Mouse (Mus musculus) midbrain, embryonic 13.5 days (tissue): ENCODE measurements around the gene Gadd45a. TPM values are rescaled to one million over a fixed set of nuclear protein-coding genes. Genes with fewer than 3 reads are reported as not detected.
"Not testable (repeated sequence)": the region's sequence is repeated elsewhere in the genome, so short reads cannot be mapped to it uniquely, and the experiment has no call there.

ENCODE experiments used
- ATAC-seq: fragments of 200-750 bp; cut with Nextera tagmentation; 2 replicates; pipeline ENCODE4 v1.8.0; 2017; ENCODE audit warnings: mild to moderate bottlenecking, moderate TSS enrichment, moderate library complexity
- H3K27ac ChIP-seq: fragments of 300-500 bp; sonication (generic); 2 replicates; pipeline ENCODE4 v1.5.1; 2015; ENCODE audit warnings: inconsistent platforms, mild to moderate bottlenecking, moderate library complexity
- H3K27me3 ChIP-seq: fragments of 300-500 bp; sonication (generic); 2 replicates; pipeline ENCODE4 v1.6.1; 2015; ENCODE audit warnings: mild to moderate bottlenecking, inconsistent platforms
- H3K36me3 ChIP-seq: fragments of 300-500 bp; sonication (generic); 2 replicates; pipeline ENCODE4 v1.6.1; 2015; ENCODE audit warnings: mild to moderate bottlenecking, inconsistent platforms
- H3K4me1 ChIP-seq: fragments of 300-500 bp; sonication (generic); replicated peaks from 2 replicates; pipeline ENCODE4 v1.6.1; 2015; ENCODE audit warnings: inconsistent platforms
- H3K4me2 ChIP-seq: fragments of 300-500 bp; sonication (generic); replicated peaks from 2 replicates; pipeline ENCODE4 v1.6.1; 2015; ENCODE audit warnings: moderate library complexity, mild to moderate bottlenecking, inconsistent platforms
- H3K4me3 ChIP-seq: fragments of 300-500 bp; sonication (generic); replicated peaks from 2 replicates; pipeline ENCODE4 v1.5.1; 2015; ENCODE audit warnings: mild to moderate bottlenecking, inconsistent platforms
- H3K9ac ChIP-seq: fragments of 300-500 bp; sonication (generic); replicated peaks from 2 replicates; pipeline ENCODE4 v1.6.1; 2015; ENCODE audit warnings: mild to moderate bottlenecking, inconsistent platforms
- H3K9me3 ChIP-seq: fragments of 300-500 bp; sonication (generic); 2 replicates; pipeline ENCODE4 v1.6.1; 2016; ENCODE audit warnings: mild to moderate bottlenecking, inconsistent platforms
- WGBS: fragments of 180-500 bp; shearing (Covaris S2); methylation state at CpG from one replicate; pipeline ENCODE4 v1.1.7; 2015; 5-methylcytosine and 5-hydroxymethylcytosine counted together
- polyA plus RNA-seq: library from polyadenylated mRNA; unstranded; fragments of >200 nt; fragmentation: Nextera tagmentation; extraction: Ambion mirVana; gene quantifications from 2 replicates; pipeline ENCODE4 v1.2.1, GENCODE M21; 2015

Gadd45a gene
- polyA plus RNA-seq, 1 experiment from 2014 or later = 21.1 TPM

DNA sequence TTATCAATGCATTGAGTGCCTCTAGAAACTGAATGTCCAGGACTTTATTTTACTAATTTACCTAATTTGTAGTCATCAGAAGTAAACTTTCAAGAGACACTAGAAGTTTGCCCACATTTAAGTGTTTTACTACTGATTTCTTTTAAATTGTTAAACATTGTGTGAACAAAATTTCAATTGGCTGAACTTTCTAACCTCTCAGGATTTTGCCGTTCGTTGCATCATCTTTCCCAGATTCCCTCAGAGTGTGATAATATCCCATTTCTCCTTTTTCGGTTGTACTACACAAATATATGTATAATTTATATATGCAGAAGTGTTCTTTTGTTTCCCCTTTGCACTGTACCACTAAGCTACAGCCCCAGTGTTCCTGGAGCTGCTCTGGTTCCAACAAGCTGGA is 7.3 kb downstream of the Gadd45a start:
- peak overlapping the region; percentile 23; the same call in 1 of the 2 replicates for H3K4me2 ChIP-seq
- H3K4me3 ChIP-seq = no peak overlapping the region
- H3K9me3 ChIP-seq = no peaks in the 10 kb centered on the region
- no peaks in the 10 kb centered on the region for H3K36me3 ChIP-seq
- peaks cover 25% of the 10 kb centered on the region for H3K27me3 ChIP-seq
- no peak overlapping the region for H3K9ac ChIP-seq
- H3K27ac ChIP-seq = no peak overlapping the region
- H3K4me1 ChIP-seq = peaks cover 13% of the 10 kb centered on the region
- ATAC-seq = no peak
- 18% methylated on average over 3 of the region's 3 CpGs for WGBS

DNA sequence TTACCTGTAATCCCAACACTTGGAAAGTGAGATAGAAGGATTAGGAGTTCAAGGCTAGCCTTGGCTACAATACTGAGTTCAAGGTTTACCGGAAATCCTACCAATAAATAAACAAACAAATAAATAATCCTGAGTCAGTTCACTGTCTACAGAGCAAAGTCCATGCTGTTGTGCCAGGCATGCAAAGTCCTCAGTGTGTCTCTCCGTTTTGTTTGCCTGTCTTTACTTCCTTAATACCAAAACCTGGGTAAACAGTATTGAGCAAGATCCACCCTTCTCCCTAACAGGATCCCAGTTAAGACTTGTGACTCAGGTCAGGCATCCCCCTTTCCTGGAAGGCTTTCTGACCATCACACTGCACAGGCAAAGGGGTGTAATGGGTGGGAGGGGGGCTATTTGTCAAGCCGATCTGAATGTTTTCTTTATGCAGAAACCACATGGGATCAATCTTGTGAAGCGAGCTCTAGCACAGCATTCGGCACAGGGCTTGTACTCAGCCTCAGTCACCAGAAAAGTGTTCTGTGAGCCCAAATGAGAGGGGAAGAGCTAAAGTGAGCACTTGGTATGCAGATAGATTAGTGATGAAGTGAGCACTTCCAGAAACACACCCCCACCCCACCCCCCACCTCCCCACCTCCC is 7.8 kb downstream of the Gadd45a start:
- no peak for ATAC-seq
- H3K27me3 ChIP-seq = peaks cover 22% of the 10 kb centered on the region
- no peak overlapping the region for H3K4me3 ChIP-seq
- WGBS = 31% methylated on average over 5 of the region's 5 CpGs
- H3K27ac ChIP-seq = no peak overlapping the region
- peaks cover 9% of the 10 kb centered on the region for H3K4me1 ChIP-seq
- H3K4me2 ChIP-seq = no peak overlapping the region
- H3K36me3 ChIP-seq = no peaks in the 10 kb centered on the region
- H3K9me3 ChIP-seq = no peaks in the 10 kb centered on the region
- no peak overlapping the region for H3K9ac ChIP-seq

DNA sequence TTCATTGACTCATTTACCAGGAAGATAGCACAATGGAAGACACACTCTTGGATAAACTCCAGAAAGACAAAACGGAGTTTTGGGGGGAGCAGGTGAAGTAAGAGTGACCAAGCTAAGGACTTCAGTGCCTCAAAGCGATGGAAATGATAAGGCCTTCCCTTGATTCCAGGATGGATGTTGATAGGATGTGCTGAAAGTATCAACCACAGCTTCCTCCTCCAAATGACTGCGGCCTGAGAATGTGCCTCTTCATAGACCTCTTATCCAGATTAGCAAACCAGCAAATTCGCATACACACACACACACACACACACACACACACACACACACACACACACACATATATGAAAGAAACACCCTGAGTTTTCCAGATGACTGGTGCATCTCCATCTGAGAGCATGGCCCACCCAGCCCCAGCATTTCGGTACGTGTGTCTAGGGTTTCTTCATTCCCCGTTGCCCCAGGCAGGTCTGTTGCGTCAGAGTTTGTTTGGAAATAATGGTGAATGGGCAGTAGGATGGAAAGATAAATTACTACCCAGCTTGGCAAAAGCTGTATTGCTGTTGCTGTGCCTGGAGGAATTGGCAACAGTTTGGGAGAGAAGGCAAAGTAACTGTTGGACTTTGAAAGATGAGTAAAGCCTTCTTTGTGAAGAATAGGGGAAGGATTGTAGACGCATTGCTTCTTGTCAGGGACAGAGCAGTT is 9.7 kb downstream of the Gadd45a start:
- Histone ChIP-seq H3K27ac (no peak overlapping the region), H3K4me3 (no peak overlapping the region), H3K9ac (no peak overlapping the region), H3K4me1 (peaks cover 5% of the 10 kb centered on the region), H3K36me3 (no peaks in the 10 kb centered on the region), H3K9me3 (no peaks in the 10 kb centered on the region), H3K27me3 (peaks cover 16% of the 10 kb centered on the region), H3K4me2 (no peak overlapping the region)
- 85% methylated on average over 9 of the region's 9 CpGs for WGBS
- no peak for ATAC-seq

DNA sequence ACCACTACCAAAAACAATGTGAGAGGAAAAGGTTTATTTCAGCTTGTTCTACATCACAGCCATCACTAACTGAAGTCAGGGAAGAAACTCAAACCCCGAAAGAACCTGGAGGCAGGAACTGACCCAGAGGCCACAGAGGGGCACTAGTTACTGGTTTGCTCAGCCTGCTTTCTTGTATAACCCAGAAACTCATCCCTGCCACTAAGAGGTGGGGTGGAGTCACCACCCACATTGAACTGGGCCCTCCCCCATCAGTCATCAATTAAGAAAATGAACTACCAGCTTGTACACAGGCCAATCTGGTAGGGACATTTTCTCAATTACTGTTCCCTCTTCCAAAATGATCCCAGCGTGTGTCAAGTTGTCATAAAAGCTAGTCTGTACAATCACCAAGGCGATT is 10.6 kb downstream of the Gadd45a start:
- no peaks in the 10 kb centered on the region for H3K9me3 ChIP-seq
- H3K4me1 ChIP-seq = peaks cover 5% of the 10 kb centered on the region
- WGBS = 83% methylated on average over 3 of the region's 3 CpGs
- no peak overlapping the region for H3K4me2 ChIP-seq
- H3K9ac ChIP-seq = no peak overlapping the region
- no peak overlapping the region for H3K27ac ChIP-seq
- peaks cover 13% of the 10 kb centered on the region for H3K27me3 ChIP-seq
- no peak for ATAC-seq
- H3K4me3 ChIP-seq = no peak overlapping the region
- no peaks in the 10 kb centered on the region for H3K36me3 ChIP-seq

GRCm38 (mm10) chr6:67023729-67024128 is 13.5 kb downstream of the Gadd45a start:
- H3K4me3 ChIP-seq = no peak overlapping the region
- no peak overlapping the region for H3K9ac ChIP-seq
- no peak for ATAC-seq
- 85% methylated on average over 4 of the region's 4 CpGs for WGBS
- H3K4me2 ChIP-seq = no peak overlapping the region
- no peak overlapping the region for H3K27ac ChIP-seq
- H3K9me3 ChIP-seq = no peaks in the 10 kb centered on the region
- H3K27me3 ChIP-seq = no peaks in the 10 kb centered on the region
- no peaks in the 10 kb centered on the region for H3K36me3 ChIP-seq
- H3K4me1 ChIP-seq = no peaks in the 10 kb centered on the region

DNA sequence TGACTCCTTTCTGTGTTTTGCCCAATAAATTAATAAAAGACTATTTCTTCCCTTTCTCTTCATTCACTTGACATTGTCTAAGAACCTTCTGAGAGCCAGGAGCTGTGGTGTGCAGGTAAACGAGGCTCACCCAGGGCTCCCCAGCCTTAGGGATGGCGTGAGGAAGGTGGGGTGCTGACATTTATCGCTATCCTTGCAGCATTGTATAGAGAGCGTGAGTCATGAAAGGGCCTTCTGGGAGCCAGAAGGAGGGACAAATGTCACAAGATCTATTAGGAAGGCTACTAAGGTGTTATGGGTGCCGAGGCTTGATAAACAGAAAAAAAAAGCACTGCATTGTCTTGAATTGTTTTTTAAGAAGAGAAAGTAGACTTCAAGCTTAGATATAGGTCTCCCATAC is 15.9 kb downstream of the Gadd45a start:
- ATAC-seq = no peak
- 89% methylated on average over 5 of the region's 5 CpGs for WGBS
- no peak overlapping the region for H3K4me2 ChIP-seq

GRCm38 (mm10) chr6:67019001-67019400 is 18.3 kb downstream of the Gadd45a start:
- H3K27me3 ChIP-seq, H3K9ac ChIP-seq, H3K27ac ChIP-seq, ATAC-seq, H3K4me2 ChIP-seq, H3K4me1 ChIP-seq, H3K9me3 ChIP-seq, H3K36me3 ChIP-seq, H3K4me3 ChIP-seq: not testable (repeated sequence)
- 81% methylated on average over 7 of the region's 7 CpGs for WGBS

More for the DNA sequence above, 15.9 kb downstream of the Gadd45a start:
- no peaks in the 10 kb centered on the region for H3K36me3 ChIP-seq
- H3K27ac ChIP-seq = no peak overlapping the region
- H3K9ac ChIP-seq = no peak overlapping the region
- H3K4me1 ChIP-seq = no peaks in the 10 kb centered on the region
- no peak overlapping the region for H3K4me3 ChIP-seq
- H3K27me3 ChIP-seq = no peaks in the 10 kb centered on the region
- H3K9me3 ChIP-seq = no peaks in the 10 kb centered on the region

- H3K4me2 ChIP-seq = no peak overlapping the region
- ATAC-seq = no peak
- no peaks in the 10 kb centered on the region for H3K27me3 ChIP-seq
- WGBS = 66% methylated on average over 4 of the region's 4 CpGs
- H3K9me3 ChIP-seq = no peaks in the 10 kb centered on the region
- no peak overlapping the region for H3K9ac ChIP-seq
- H3K4me3 ChIP-seq = no peak overlapping the region
- H3K27ac ChIP-seq = no peak overlapping the region
- no peaks in the 10 kb centered on the region for H3K4me1 ChIP-seq
- H3K36me3 ChIP-seq = no peaks in the 10 kb centered on the region
Observed at GRCm38 (mm10) chr6:67018365-67018764, 18.9 kb downstream of the Gadd45a start.

GRCm38 (mm10) chr6:67016520-67017111 is 20.6 kb downstream of the Gadd45a start:
- Histone ChIP-seq H3K27ac (no peak overlapping the region), H3K9ac (no peak overlapping the region), H3K4me3 (no peak overlapping the region), H3K4me2 (no peak overlapping the region), H3K9me3 (no peaks in the 10 kb centered on the region), H3K27me3 (no peaks in the 10 kb centered on the region), H3K4me1 (no peaks in the 10 kb centered on the region), H3K36me3 (no peaks in the 10 kb centered on the region)
- no peak for ATAC-seq
- WGBS = 81% methylated on average over 7 of the region's 7 CpGs

DNA sequence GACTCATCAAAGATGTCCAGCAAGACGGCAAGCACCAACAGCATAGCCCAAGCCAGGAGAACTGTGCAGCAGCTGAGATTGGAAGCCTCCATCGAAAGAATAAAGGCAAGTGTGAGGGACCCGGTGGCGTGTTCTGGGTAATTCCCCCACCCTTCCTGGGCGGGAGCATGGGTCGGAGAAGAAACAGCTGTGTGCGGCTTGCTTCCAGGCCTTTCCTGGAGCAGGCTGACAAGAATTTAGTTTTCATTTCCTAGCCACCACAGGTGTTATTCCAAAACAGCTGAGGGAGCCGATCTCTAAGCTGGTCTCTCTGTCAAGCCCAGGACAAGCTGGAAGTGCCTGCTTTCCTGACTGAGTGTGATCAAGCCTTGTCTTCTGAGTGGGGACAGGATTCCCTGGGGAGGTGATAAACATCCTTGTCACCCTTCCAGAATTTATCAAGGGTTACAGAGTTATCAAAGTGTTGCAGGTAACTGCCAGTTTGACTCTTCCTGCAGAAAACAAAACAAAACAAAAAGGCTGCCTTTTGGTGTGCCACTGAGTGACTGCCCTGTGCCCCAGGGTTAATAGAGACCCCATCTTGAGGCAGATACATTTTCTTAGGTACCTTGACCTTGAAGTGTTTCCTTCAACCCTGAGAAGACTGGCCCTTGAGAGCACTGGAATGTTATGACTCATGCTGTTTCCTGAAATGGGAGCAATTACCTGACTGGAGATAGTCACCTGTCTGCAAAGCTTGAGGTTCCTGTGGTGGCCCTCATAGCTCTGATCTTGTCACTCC is 21.3 kb downstream of the Gadd45a start:
- H3K9ac ChIP-seq = no peak overlapping the region
- 86% methylated on average over 8 of the region's 8 CpGs for WGBS
- H3K27me3 ChIP-seq = no peaks in the 10 kb centered on the region
- no peak for ATAC-seq
- H3K4me1 ChIP-seq = no peaks in the 10 kb centered on the region
- H3K27ac ChIP-seq = no peak overlapping the region
- no peaks in the 10 kb centered on the region for H3K36me3 ChIP-seq
- no peaks in the 10 kb centered on the region for H3K9me3 ChIP-seq
- H3K4me3 ChIP-seq = no peak overlapping the region
- H3K4me2 ChIP-seq = no peak overlapping the region

GRCm38 (mm10) chr6:67014679-67015075 is 22.6 kb downstream of the Gadd45a start:
- 95% methylated on average over 1 of the region's 1 CpGs for WGBS

More at GRCm38 (mm10) chr6:67014679-67015075, 22.6 kb downstream of the Gadd45a start:
- no peak overlapping the region for H3K4me3 ChIP-seq
- H3K4me1 ChIP-seq = no peaks in the 10 kb centered on the region
- no peak overlapping the region for H3K9ac ChIP-seq
- no peak overlapping the region for H3K4me2 ChIP-seq
- no peak overlapping the region for H3K27ac ChIP-seq
- no peak for ATAC-seq
- no peaks in the 10 kb centered on the region for H3K36me3 ChIP-seq
- no peaks in the 10 kb centered on the region for H3K27me3 ChIP-seq
- no peaks in the 10 kb centered on the region for H3K9me3 ChIP-seq
